Mouse (Mus musculus): ENCODE measurements around the gene Gm21887.
"Not testable (repeated sequence)": the region's sequence is repeated elsewhere in the genome, so short reads cannot be mapped to it uniquely, and the experiment has no call there.

GRCm38 (mm10) chrX:170020690-170021050 is 11.2 kb downstream of the Gm21887 start:
- TF ChIP-seq POLR2A (IDR thresholded peaks at IDR 0.05; ENCODE audit: control insufficient read depth, extremely low read depth, insufficient read depth, low read length, poor library complexity); CTCF (IDR thresholded peaks at IDR 0.05; ENCODE audit: borderline replicate concordance, control insufficient read depth, extremely low read depth, insufficient read depth, low read length, poor library complexity): not testable (repeated sequence)

Data from thymus, adult 2 months (tissue).